Mouse (Mus musculus) small intestine, adult 2 months (tissue): ENCODE results near the gene Nsf. TPM values are rescaled to one million over a fixed set of nuclear protein-coding genes. Genes with fewer than 3 reads are reported as not detected.

Experiments used
- H3K27ac ChIP-seq: fragments of 200-500 bp; 2 replicates; pipeline ENCODE4 v1.5.1; 2012; ENCODE audit warnings: low read depth, low read length, control low read depth, inconsistent platforms; ENCODE audit not compliant: insufficient read depth
- H3K27me3 ChIP-seq: fragments of 200-500 bp; 2 replicates; pipeline ENCODE4 v1.6.1; 2012; ENCODE audit warnings: mild to moderate bottlenecking, moderate library complexity, low read length, inconsistent platforms; ENCODE audit not compliant: control insufficient read depth, insufficient read depth
- H3K36me3 ChIP-seq: fragments of 200-500 bp; 2 replicates; pipeline ENCODE4 v1.6.1; 2012; ENCODE audit warnings: mild to moderate bottlenecking, low read length, control low read depth, inconsistent platforms; ENCODE audit not compliant: control insufficient read depth, insufficient read depth
- H3K4me1 ChIP-seq: fragments of 200-500 bp; 2 replicates; pipeline ENCODE4 v1.6.1; 2012; ENCODE audit warnings: low read length, inconsistent platforms, mixed read lengths; ENCODE audit not compliant: control insufficient read depth, insufficient read depth, insufficient read length
- H3K4me3 ChIP-seq: fragments of 200-500 bp; 2 replicates; pipeline ENCODE4 v1.5.1; 2012; ENCODE audit warnings: low read depth, mild to moderate bottlenecking, control low read depth, inconsistent platforms, low read length, moderate library complexity
- CTCF ChIP-seq: fragments of 200-500 bp; IDR thresholded peaks from 2 replicates; pipeline ENCODE4 v1.5.1; 2012; ENCODE audit warnings: low read depth, mild to moderate bottlenecking, control low read depth, inconsistent platforms, low read length, moderate library complexity, mixed read lengths; ENCODE audit not compliant: insufficient replicate concordance, insufficient read length; ENCODE audit errors: extremely low read depth
- POLR2A ChIP-seq: fragments of 200-500 bp; IDR thresholded peaks from 2 replicates; pipeline ENCODE4 v1.6.1; 2012; ENCODE audit warnings: low read depth, mild to moderate bottlenecking, control low read depth, inconsistent platforms, low read length, moderate library complexity
- WGBS: fragments of 180-500 bp; shearing (Covaris S2); methylation state at CpG from one replicate; pipeline ENCODE4 v1.1.7; 2018; 5-methylcytosine and 5-hydroxymethylcytosine counted together
- polyA plus RNA-seq: library from polyadenylated mRNA; depleted of rRNA; stranded (reverse); fragments of >200 nt; gene quantifications from 2 replicates; pipeline ENCODE4 v1.2.3, GENCODE M21; 2012

Nsf gene
- polyA plus RNA-seq, 1 experiment: 25.8 TPM

DNA sequence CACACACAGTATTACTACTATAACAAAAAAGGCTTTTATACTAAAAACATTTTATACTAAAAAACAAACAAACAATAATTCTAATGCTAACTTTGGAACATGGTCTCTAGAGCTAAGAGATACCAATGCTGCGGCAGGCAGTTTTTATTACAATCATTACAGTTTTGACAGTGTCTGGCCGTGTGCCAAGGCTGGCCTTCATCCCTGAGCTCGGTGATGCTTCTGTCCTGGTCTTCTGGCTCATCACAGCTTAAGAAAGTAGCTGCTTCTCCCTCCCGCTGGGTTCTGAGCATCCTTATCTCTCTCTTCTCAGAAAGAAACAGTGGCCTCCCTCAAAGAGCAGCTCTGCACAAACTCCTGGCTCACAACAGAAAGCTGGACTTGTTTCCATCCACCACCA, 123.9 kb downstream of the Nsf start:
- peaks cover 6% of the 10 kb centered on the region for H3K36me3 ChIP-seq
- peaks cover 4% of the 10 kb centered on the region; the same call in 1 of the 2 replicates for H3K4me1 ChIP-seq
- H3K27me3 ChIP-seq: no peaks in the 10 kb centered on the region
- TF ChIP-seq POLR2A (no peak), CTCF (no peak)
- no peak overlapping the region for H3K4me3 ChIP-seq
- no peak overlapping the region for H3K27ac ChIP-seq
- 51% methylated on average over 4 of the region's 4 CpGs for WGBS

DNA sequence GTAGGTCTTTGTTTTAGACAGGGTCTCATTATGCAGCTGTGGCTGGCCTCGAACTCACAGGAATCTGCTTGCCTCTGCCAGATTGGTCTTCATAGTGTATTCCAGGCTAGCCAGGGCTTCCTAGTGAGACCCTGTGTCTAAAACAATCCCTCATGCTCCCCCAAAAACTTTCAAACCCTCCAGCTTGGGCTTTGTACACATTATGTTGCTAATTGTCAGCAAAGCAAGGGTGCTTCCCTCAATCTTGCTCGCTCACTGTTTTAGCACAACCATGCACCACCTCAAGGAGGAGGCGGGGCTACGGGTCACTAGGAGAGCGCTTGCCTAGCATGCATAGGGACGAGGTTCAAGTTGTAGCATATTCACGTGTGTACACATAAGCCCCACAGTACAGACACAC, 125.0 kb downstream of the Nsf start:
- H3K4me3 ChIP-seq: no peak overlapping the region
- TF ChIP-seq POLR2A (no peak), CTCF (no peak)
- 70% methylated on average over 7 of the region's 7 CpGs for WGBS
- no peaks in the 10 kb centered on the region for H3K27me3 ChIP-seq
- H3K27ac ChIP-seq: no peak overlapping the region
- peaks cover 4% of the 10 kb centered on the region; the same call in 1 of the 2 replicates for H3K4me1 ChIP-seq
- peaks cover 8% of the 10 kb centered on the region for H3K36me3 ChIP-seq

DNA sequence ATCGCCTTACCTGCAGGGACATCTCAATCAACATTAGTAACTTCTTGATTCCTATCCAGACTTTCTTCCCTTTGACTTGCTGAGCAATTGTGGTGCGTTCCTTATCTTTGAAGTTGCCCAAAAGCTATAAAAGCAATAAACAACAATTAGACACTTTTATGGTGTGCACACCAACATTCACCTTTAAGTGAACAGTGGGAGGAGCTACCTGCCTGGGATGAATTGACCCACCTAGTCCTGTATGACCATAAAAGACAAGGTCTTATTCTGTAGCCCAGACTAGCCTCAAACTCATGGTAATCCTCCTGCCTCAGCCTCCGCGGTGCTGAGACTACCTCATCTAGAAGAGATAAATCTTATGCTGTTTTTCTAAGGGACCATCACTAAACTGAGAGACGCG, 126.7 kb downstream of the Nsf start:
- 49% methylated on average over 6 of the region's 6 CpGs for WGBS
- H3K27ac ChIP-seq: no peak overlapping the region
- TF ChIP-seq POLR2A (no peak), CTCF (no peak)
- peaks cover 18% of the 10 kb centered on the region for H3K36me3 ChIP-seq
- H3K4me1 ChIP-seq: peaks cover 4% of the 10 kb centered on the region; the same call in 1 of the 2 replicates
- no peak overlapping the region for H3K4me3 ChIP-seq
- H3K27me3 ChIP-seq: no peaks in the 10 kb centered on the region

DNA sequence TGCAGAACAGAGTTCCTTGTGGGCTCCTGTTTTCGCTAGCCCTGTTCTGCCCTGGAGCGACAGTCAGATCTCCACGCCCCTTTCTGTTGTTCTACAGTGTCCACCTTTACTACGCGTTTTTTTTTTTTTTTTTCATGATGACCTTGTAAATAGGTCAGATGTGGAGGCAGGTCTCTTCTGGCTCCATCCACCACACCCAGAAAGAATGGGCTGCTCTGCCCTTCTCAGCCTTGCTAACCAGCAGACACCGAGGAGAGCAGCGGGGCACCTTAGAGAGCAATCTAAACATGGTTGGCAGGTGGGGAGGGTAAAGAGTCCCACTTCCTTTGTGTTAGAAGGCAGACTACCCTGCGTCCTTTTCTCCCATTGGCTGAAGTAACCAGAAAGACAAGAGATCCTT, 137.1 kb downstream of the Nsf start:
- Histone ChIP-seq H3K4me1 (peaks cover 13% of the 10 kb centered on the region), H3K27ac (no peak overlapping the region), H3K27me3 (no peaks in the 10 kb centered on the region), H3K36me3 (no peaks in the 10 kb centered on the region), H3K4me3 (no peak overlapping the region)
- TF ChIP-seq POLR2A (no peak), CTCF (no peak)
- 88% methylated on average over 8 of the region's 8 CpGs for WGBS

DNA sequence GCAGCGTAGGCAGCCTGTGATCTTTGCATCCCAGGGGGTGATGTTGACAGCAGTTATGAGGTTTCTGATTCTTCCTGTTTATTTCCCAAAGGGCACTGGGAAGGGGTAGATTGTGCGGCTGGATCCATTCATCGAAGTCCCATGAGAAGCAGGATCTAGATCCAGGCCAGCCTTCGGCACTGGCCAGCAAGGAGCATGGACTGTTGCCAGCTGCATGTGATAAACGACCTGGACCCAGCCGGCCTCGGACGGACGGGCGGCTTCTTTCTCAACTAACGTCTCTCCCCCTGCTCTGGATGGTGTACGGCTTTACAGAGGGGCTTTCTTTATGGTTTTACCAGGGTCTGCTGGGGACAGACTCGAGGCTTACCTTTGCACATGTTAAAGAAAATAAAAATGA, 137.9 kb downstream of the Nsf start:
- WGBS: 37% methylated on average over 13 of the region's 13 CpGs
- no peaks in the 10 kb centered on the region for H3K36me3 ChIP-seq
- H3K4me1 ChIP-seq: peaks cover 13% of the 10 kb centered on the region
- H3K27ac ChIP-seq: no peak overlapping the region
- H3K4me3 ChIP-seq: no peak overlapping the region
- H3K27me3 ChIP-seq: no peaks in the 10 kb centered on the region
- TF ChIP-seq POLR2A: no peak
- TF ChIP-seq CTCF: no peak

DNA sequence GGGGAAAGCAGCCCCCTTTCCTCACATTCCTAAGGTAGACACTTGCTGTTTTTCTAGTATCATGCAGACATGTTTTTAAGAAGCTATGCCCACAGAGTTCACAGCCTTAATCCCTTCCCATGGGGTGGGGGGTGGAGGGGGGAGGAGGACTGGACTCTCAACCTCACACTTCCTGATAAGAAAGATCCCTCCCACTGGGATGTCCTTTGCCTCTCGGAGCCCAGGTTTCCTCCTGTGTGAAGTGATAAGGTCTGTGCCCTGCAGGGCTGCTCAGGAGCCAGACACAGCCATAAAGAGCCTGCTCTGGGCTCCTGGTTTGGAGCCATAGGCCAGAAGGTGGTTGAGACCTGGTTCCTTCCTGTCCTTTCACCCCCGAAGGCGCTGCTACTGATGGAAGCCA, 139.0 kb downstream of the Nsf start:
- Histone ChIP-seq H3K27me3 (peaks cover 6% of the 10 kb centered on the region), H3K27ac (no peak overlapping the region), H3K4me1 (peaks cover 13% of the 10 kb centered on the region), H3K4me3 (no peak overlapping the region), H3K36me3 (no peaks in the 10 kb centered on the region)
- whole genome bisulfite sequencing: 8% methylated on average over 3 of the region's 3 CpGs
- no peak for TF ChIP-seq CTCF
- no peak for TF ChIP-seq POLR2A

DNA sequence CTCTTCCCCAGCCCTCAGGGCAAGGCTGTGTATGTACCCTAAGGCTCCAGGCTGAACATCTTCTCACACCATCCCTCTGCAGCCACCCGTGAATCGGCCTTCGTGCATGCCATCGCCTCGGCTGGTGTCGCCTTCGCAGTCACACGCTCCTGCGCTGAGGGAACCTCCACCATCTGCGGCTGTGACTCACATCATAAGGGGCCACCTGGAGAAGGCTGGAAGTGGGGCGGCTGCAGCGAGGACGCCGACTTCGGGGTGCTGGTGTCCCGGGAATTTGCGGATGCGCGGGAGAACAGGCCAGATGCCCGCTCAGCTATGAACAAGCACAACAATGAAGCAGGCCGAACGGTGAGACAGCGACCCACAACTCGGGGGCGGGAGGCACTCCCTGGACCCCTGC, 142.6 kb downstream of the Nsf start:
- WGBS: 90% methylated on average over 25 of the region's 25 CpGs
- H3K27me3 ChIP-seq: peaks cover 13% of the 10 kb centered on the region
- H3K4me1 ChIP-seq: peaks cover 17% of the 10 kb centered on the region
- H3K36me3 ChIP-seq: no peaks in the 10 kb centered on the region
- H3K4me3 ChIP-seq: no peak overlapping the region
- TF ChIP-seq CTCF: no peak
- TF ChIP-seq POLR2A: no peak
- H3K27ac ChIP-seq: no peak overlapping the region
